Mouse (Mus musculus): ENCODE measurements around the gene Hao1.

The Hao1 gene

GRCm38 (mm10) chr2:134462321-134462720, 91.8 kb downstream of the Hao1 start:
- DNase-seq = no peak

- DNase-seq = no peak
Measured at GRCm38 (mm10) chr2:134460831-134461230, 93.3 kb downstream of the Hao1 start.

- DNase-seq = no peak
Measured at GRCm38 (mm10) chr2:134456065-134456505, 98.1 kb downstream of the Hao1 start.

- no peak for DNase-seq
Measured at GRCm38 (mm10) chr2:134452748-134453147, 101.4 kb downstream of the Hao1 start.

- no peak for DNase-seq
Measured at GRCm38 (mm10) chr2:134450976-134451375, 103.2 kb downstream of the Hao1 start.

Data from thymus, postnatal 14 days (tissue).